Mouse (Mus musculus) thymus, postnatal 4 days (tissue): ENCODE results near the gene St14.
"Not testable (repeated sequence)": the region's sequence is repeated elsewhere in the genome, so short reads cannot be mapped to it uniquely, and the experiment has no call there.

Experiments
- DNase-seq: peaks from one replicate; pipeline ENCODE4 v3.0.0; 2021

The St14 gene

GRCm38 (mm10) chr9:31085556-31085955 lies 46.1 kb downstream of the St14 start:
- no peak for DNase-seq

DNA sequence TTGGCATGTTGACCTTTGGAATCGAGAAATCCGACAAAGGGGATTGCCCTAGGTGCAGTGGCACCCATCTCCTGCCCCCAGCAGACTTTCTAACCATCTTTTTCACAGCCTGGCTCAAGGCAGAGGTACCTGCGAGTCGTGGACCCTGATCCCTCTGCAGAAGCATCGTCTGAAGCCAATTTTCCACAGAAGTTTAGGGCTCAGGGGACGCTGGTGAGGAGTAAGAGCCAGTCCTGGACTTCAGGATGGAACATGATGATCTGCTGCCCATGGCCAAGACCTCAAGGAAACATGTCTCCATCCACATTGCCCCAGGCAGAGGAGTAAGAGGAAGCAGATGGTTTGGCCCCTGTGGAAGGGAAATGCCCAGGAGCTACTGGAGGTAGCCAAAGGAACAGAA lies 48.9 kb downstream of the St14 start:
- no peak for DNase-seq

DNA sequence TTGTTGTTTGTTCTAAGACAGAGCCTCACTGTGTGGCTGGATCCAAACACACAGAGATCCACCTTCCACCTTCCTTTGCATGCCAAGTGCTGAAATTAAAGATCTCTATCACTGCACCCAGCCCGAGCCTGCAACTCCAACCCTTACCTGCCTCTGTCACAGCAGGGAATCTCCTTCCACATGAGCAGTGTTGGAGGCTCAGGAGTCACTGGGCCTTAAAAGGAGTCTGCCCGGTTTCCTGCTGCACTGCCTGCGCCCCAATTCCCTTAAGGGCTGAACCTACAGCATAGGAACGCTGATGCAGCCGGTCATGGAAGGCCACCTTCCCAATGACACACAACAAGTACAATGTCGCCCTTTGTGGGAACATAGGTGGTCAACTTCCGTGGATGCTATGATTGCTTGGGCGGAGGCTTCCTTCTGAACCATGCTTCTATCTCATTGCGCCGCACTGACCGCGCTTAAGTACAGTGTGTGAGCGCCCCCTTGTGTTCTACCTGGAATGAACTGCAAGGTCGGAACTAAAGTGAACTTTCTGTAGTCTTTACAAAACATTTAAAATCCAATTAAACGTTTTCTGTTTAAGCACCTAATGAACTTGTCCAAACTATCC lies 49.5 kb downstream of the St14 start:
- DNase-seq, result peak; percentile 86

DNA sequence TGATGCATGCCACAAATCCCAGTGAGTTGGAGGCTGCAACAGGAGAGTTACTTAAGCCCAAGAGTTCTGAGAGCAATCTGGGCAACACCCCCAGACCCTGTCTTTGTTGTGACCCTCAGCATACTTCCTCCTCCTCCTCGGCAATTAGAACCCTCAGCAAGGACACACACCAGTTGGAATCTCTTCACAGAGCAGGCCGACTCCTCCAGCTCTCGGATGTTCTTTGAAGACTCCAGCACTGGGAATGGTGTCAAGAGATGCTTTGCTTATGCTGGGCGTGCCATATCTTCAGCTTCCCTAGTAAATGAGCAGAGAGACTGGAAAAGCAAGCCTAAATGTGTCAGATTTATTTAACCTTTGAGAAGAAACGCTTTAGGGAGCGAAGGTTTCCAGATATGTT lies 50.9 kb downstream of the St14 start:
- no peak for DNase-seq

- DNase-seq, result no peak
These were observed 56.8 kb downstream of the St14 start for GRCm38 (mm10) chr9:31074836-31075235.

- DNase-seq, result no peak
These were observed 57.9 kb downstream of the St14 start for GRCm38 (mm10) chr9:31073797-31074196.

DNA sequence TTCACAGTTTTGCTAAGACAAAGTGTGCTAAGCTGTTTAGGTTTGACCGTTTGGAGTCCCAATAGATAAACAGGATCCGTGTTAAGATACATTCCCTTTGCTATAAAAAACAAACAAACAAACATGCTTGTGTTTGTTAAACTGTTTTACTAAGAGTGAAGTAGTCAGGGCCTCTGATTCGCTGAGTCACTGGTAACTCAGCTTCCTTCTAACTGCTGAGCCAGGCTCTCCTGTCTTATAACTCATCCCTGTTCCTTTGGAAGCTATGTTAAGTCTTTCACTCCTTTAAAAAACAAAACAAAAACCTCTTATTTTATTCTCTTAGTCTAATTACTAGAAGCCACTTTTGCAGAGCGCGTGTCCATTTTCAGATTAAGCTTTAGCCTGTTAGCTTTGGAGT lies 59.4 kb downstream of the St14 start:
- DNase-seq, result no peak

DNA sequence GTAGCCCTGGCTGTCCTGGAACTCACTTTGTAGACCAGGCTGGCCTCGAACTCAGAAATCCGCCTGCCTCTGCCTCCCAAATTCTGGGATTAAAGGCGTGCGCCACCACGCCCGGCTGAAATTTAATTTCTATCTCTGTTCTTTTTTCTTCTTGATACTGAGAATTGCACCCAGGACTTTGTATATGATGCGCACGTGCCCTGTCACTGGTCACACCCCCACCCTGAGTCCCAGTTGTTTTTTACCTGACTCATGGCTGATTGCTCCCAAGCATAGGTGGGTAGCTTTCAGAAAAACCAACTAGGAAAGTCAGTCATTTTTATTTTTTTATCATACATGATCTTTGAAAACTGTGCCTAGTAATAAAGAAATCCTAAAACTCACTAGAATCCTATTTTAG lies 60.9 kb downstream of the St14 start:
- no peak for DNase-seq

DNA sequence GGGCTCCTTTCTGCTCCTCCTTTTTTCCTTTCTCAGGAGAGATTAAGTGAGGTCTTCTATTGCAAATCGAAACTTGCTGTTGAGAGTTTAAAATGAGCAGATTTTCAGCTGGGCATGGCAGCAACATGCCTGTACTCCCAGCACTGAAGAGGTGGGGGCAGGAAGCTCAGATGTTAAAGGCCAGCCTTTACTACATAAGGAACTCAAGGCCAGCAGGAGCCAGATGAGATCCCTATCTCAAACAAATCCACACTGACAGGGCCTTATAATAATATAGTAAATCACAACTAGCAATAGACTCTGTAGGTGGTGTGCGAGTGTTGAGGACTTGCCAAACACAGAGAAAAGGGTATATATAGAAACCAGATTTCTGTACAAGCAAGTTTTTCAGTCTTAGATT lies 72.9 kb downstream of the St14 start:
- no peak for DNase-seq

- DNase-seq, result not testable (repeated sequence)
These were observed 80.1 kb downstream of the St14 start for GRCm38 (mm10) chr9:31051509-31051908.

DNA sequence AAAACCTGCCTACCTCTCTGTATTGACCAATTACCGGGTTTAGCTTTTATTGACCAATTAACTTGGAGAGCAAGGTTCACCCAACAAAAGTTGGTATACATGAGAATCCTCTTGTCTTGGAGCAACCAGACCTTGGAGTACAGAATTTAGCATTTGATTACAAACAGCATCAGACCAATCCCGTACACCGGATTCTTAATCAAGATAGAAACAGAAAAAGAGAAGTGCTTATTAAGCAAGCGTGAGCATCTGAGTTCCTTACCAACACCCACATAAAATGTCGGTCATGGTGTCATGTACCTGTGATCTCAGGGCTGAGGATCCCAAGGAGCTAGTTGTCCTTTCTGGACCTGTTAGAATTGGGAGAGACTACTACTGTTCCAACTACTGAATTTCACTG lies 81.4 kb downstream of the St14 start:
- DNase-seq, result no peak
